Mouse (Mus musculus) heart, embryonic 15.5 days (tissue): ENCODE data around the gene Usp3. TPM values are rescaled to one million over a fixed set of nuclear protein-coding genes. Genes with fewer than 3 reads are reported as not detected.
A peak's percentile ranks its signal among the peaks of the same experiment; 100 is the strongest.

Source experiments
- ATAC-seq: fragments of 200-750 bp; cut with Nextera tagmentation; replicated peaks from 2 replicates; pipeline ENCODE4 v1.8.0; 2017; ENCODE audit warnings: low read depth, moderate TSS enrichment; ENCODE audit not compliant: insufficient number of reproducible peaks, insufficient read depth, low FRiP score
- H3K27ac ChIP-seq: fragments of 300-500 bp; sonication (generic); 2 replicates; pipeline ENCODE4 v1.5.1; 2015; ENCODE audit warnings: mild to moderate bottlenecking, inconsistent platforms
- H3K27me3 ChIP-seq: fragments of 300-500 bp; sonication (generic); 2 replicates; pipeline ENCODE4 v1.6.1; 2015; ENCODE audit warnings: inconsistent platforms
- H3K36me3 ChIP-seq: fragments of 300-500 bp; sonication (generic); 2 replicates; pipeline ENCODE4 v1.6.1; 2015; ENCODE audit warnings: mild to moderate bottlenecking, inconsistent platforms
- H3K4me1 ChIP-seq: fragments of 300-500 bp; sonication (generic); replicated peaks from 2 replicates; pipeline ENCODE4 v1.6.1; 2015; ENCODE audit warnings: inconsistent platforms
- H3K4me2 ChIP-seq: fragments of 300-500 bp; sonication (generic); 2 replicates; pipeline ENCODE4 v1.6.1; 2015; ENCODE audit warnings: inconsistent platforms, mild to moderate bottlenecking, moderate library complexity
- H3K4me3 ChIP-seq: fragments of 300-500 bp; sonication (generic); 2 replicates; pipeline ENCODE4 v1.5.1; 2015; ENCODE audit warnings: mild to moderate bottlenecking, inconsistent platforms
- H3K9ac ChIP-seq: fragments of 300-500 bp; sonication (generic); 2 replicates; pipeline ENCODE4 v1.6.1; 2015; ENCODE audit warnings: mild to moderate bottlenecking, inconsistent platforms
- H3K9me3 ChIP-seq: fragments of 300-500 bp; sonication (generic); replicated peaks from 2 replicates; pipeline ENCODE4 v1.6.1; 2016; ENCODE audit warnings: inconsistent platforms
- WGBS: fragments of 180-500 bp; shearing (Covaris S2); methylation state at CpG from one replicate; pipeline ENCODE4 v1.1.7; 2015; ENCODE audit warnings: mixed read lengths; 5-methylcytosine and 5-hydroxymethylcytosine counted together
- polyA plus RNA-seq: library from polyadenylated mRNA; unstranded; fragments of >200 nt; fragmentation: Nextera tagmentation; extraction: Ambion mirVana; gene quantifications from 2 replicates; pipeline ENCODE4 v1.2.1, GENCODE M21; 2015

Usp3 gene
- polyA plus RNA-seq, 1 experiment from 2014 or later, result 30.5 TPM

GRCm38 (mm10) chr9:66601006-66601405, 8.1 kb upstream of the Usp3 start:
- Histone ChIP-seq H3K9me3 (no peaks in the 10 kb centered on the region), H3K9ac (no peak overlapping the region), H3K27me3 (no peaks in the 10 kb centered on the region), H3K36me3 (no peaks in the 10 kb centered on the region), H3K4me1 (peaks cover 15% of the 10 kb centered on the region), H3K4me3 (no peak overlapping the region), H3K4me2 (no peak overlapping the region), H3K27ac (no peak overlapping the region)
- 36% methylated on average over 2 of the region's 2 CpGs for WGBS
- ATAC-seq, result no peak

GRCm38 (mm10) chr9:66600551-66600950, 7.6 kb upstream of the Usp3 start:
- Histone ChIP-seq H3K9me3 (no peaks in the 10 kb centered on the region), H3K36me3 (no peaks in the 10 kb centered on the region), H3K27me3 (no peaks in the 10 kb centered on the region), H3K27ac (no peak overlapping the region), H3K4me3 (no peak overlapping the region), H3K4me2 (no peak overlapping the region), H3K4me1 (peaks cover 20% of the 10 kb centered on the region), H3K9ac (no peak overlapping the region)
- WGBS, result 79% methylated on average over 2 of the region's 2 CpGs
- no peak for ATAC-seq

GRCm38 (mm10) chr9:66599577-66599976, 6.6 kb upstream of the Usp3 start:
- no peak for ATAC-seq
- Histone ChIP-seq H3K27ac (no peak overlapping the region), H3K4me1 (peaks cover 15% of the 10 kb centered on the region), H3K9me3 (no peaks in the 10 kb centered on the region), H3K4me2 (no peak overlapping the region), H3K4me3 (no peak overlapping the region), H3K36me3 (no peaks in the 10 kb centered on the region), H3K9ac (no peak overlapping the region), H3K27me3 (no peaks in the 10 kb centered on the region)
- 16% methylated on average over 4 of the region's 4 CpGs for WGBS

GRCm38 (mm10) chr9:66598636-66599035, 5.7 kb upstream of the Usp3 start:
- Histone ChIP-seq H3K4me2 (no peak overlapping the region), H3K36me3 (no peaks in the 10 kb centered on the region), H3K27me3 (no peaks in the 10 kb centered on the region), H3K9me3 (no peaks in the 10 kb centered on the region), H3K4me3 (no peak overlapping the region), H3K27ac (no peak overlapping the region), H3K9ac (no peak overlapping the region), H3K4me1 (peaks cover 21% of the 10 kb centered on the region)
- 56% methylated on average over 5 of the region's 5 CpGs for WGBS
- ATAC-seq, result no peak

DNA sequence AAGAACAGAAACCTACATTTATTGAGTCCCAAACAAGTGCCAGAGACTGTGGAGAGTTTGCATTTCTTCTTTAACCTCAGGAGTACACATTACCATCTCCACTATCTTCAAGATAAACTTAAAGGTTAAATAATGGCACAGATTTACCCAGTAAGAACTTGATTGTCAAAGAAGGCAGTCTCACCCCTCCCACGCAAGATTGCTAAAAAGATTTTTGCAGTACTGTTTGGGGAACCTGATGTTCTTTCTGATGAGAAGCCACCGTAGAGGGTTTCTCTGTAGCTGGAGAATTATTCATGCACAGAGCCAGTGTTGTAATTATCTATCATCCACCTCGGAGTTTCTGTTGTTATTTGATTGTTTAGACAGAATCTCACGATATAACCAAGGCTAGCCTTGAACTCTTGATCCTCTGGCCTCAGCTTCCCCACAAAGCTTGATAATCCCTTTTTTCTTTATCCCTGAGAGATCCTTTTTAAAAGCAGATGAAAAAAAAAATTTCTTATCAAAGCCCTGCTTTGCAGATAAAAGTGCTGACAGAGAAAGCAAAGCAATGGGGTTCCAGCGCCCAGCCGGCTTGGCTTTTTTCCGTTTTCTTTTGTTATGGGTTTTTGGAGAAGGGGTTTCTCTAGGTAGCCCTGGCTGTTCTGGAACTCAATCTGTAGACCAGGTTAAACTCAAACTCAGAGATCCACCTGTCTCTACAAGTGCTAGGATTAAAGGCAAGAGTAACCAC, 4.7 kb upstream of the Usp3 start:
- WGBS, result 47% methylated on average over 7 of the region's 7 CpGs
- no peak overlapping the region for H3K9ac ChIP-seq

GRCm38 (mm10) chr9:66597076-66597475, 4.1 kb upstream of the Usp3 start:
- WGBS, result 43% methylated on average over 6 of the region's 6 CpGs
- no peak for ATAC-seq
- Histone ChIP-seq H3K4me1 (peaks cover 24% of the 10 kb centered on the region), H3K4me3 (no peak overlapping the region), H3K27ac (no peak overlapping the region), H3K9me3 (no peaks in the 10 kb centered on the region), H3K9ac (no peak overlapping the region), H3K27me3 (no peaks in the 10 kb centered on the region), H3K36me3 (no peaks in the 10 kb centered on the region), H3K4me2 (no peak overlapping the region)

More for the DNA sequence above, 4.7 kb upstream of the Usp3 start:
- no peaks in the 10 kb centered on the region for H3K36me3 ChIP-seq
- no peak for ATAC-seq
- H3K4me1 ChIP-seq, result peaks cover 24% of the 10 kb centered on the region
- no peak overlapping the region for H3K4me3 ChIP-seq
- H3K4me2 ChIP-seq, result no peak overlapping the region
- H3K27ac ChIP-seq, result no peak overlapping the region
- no peaks in the 10 kb centered on the region for H3K27me3 ChIP-seq
- H3K9me3 ChIP-seq, result no peaks in the 10 kb centered on the region

DNA sequence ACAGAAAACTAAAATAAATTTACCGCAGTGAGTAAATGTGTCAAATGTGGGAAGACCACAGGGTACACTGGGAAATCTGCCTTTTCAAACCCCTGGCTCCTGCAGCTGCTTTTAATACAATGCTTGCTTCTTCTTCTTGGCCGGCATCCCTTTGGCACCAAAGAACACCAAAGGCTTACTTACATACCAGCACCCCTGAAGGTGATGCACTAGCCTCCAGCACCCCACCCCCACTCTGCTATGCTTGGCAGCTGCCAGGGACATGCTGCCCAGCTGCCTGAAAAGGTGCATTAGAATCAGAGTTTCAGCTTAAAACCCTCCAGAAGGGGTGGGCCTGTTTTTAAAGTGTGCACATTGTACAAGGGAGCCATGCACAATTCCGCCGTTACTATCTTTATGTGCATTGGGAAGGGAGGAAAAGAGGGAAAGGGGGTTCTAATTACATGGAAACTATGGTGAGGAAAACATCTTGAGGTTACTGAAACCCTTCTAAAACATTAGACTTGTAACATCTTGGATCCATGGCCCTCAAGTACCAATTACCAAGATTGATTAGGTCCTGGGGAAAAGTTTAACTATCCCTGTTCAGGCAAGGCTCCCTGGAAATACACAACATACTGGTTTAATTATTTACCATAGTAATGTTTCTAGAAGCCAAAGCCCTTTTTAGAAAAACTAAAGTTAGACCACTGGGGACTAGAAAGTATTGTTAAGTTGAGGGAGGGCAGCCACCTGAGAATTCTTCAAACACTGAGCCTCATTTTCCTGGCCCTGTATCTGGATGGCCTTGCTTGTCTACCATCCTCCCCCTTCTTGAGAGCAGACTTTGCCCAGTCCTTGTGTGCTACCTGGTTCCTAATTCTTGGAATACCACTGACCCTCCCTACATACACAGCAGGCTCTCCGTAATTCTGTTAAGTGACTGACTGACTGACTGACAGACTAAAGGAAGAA, 3.1 kb upstream of the Usp3 start:
- Histone ChIP-seq H3K9me3 (no peaks in the 10 kb centered on the region), H3K36me3 (no peaks in the 10 kb centered on the region), H3K27ac (no peak overlapping the region), H3K4me1 (peaks cover 28% of the 10 kb centered on the region), H3K9ac (no peak overlapping the region), H3K27me3 (no peaks in the 10 kb centered on the region), H3K4me2 (no peak overlapping the region), H3K4me3 (no peak overlapping the region)
- WGBS, result 62% methylated on average over 5 of the region's 5 CpGs
- no peak for ATAC-seq

- Histone ChIP-seq H3K27ac (peak overlapping the region; percentile 96; the same call in 1 of the 2 replicates), H3K27me3 (no peaks in the 10 kb centered on the region), H3K4me2 (peak overlapping the region; percentile 81), H3K4me3 (peak overlapping the region; percentile 95; the same call in 1 of the 2 replicates), H3K9ac (no peak overlapping the region), H3K4me1 (peaks cover 33% of the 10 kb centered on the region), H3K9me3 (no peaks in the 10 kb centered on the region), H3K36me3 (no peaks in the 10 kb centered on the region)
- WGBS, result 57% methylated on average over 3 of the region's 3 CpGs
- ATAC-seq, result no peak
Measured at GRCm38 (mm10) chr9:66594061-66594460, 1.1 kb upstream of the Usp3 start.

- WGBS, result 4% methylated on average over 12 of the region's 12 CpGs
- Histone ChIP-seq H3K4me3 (peak overlapping the region; percentile 95), H3K27me3 (no peaks in the 10 kb centered on the region), H3K4me2 (peak overlapping the region; percentile 81), H3K9me3 (no peaks in the 10 kb centered on the region), H3K9ac (peak overlapping the region; percentile 67), H3K4me1 (peaks cover 33% of the 10 kb centered on the region), H3K27ac (peak overlapping the region; percentile 96), H3K36me3 (no peaks in the 10 kb centered on the region)
- no peak for ATAC-seq
Measured at GRCm38 (mm10) chr9:66593613-66593969, 649 bp upstream of the Usp3 start.

DNA sequence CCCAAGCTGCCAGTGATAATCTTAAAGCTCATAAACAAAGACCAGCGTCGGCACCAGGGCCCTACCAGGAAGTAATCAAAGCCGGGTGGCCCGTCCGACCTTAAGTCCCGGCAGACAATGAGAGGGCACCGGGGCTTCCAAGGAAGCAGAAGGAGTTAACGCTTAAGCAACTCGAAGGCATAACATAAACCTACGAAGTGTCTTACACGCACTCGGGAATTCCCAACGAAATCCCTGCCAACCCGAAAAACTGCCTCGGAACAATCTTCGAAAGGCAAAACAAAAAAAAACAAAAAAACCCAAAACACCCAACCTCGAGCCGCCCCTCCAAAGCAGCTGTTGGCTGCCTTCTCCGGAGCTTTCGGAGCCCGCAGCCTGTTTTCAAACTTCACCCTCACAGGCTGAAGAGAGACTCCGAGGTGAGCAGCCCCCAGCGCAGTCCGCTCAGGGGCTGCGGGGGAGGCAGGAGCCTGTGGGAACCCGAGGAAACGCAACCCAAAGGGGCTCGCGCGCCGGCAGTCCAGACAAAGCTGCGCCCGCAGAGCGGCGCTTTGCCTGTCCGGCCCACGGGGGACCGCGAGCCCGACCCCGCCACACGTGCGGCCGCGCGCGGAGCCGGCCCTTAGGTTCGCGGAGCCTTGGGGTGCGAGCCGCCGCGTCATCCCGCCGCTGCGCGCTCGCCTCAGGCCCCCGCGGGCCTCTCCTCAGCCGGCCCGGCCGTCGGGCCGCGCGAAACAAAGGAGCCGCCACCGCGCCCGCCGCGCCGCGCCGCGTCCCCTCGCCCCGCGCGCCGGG, 894 bp downstream of the Usp3 start:
- H3K27ac ChIP-seq, result peak overlapping the region; percentile 96
- H3K4me3 ChIP-seq, result peak overlapping the region; percentile 95
- no peaks in the 10 kb centered on the region for H3K27me3 ChIP-seq
- no peaks in the 10 kb centered on the region for H3K9me3 ChIP-seq
- H3K9ac ChIP-seq, result peak overlapping the region; percentile 97
- no peaks in the 10 kb centered on the region for H3K36me3 ChIP-seq
- under 1% methylated on average over 45 of the region's 83 CpGs for WGBS
- peaks cover 37% of the 10 kb centered on the region for H3K4me1 ChIP-seq
- peak; percentile 56 for ATAC-seq
- peak overlapping the region; percentile 81 for H3K4me2 ChIP-seq

DNA sequence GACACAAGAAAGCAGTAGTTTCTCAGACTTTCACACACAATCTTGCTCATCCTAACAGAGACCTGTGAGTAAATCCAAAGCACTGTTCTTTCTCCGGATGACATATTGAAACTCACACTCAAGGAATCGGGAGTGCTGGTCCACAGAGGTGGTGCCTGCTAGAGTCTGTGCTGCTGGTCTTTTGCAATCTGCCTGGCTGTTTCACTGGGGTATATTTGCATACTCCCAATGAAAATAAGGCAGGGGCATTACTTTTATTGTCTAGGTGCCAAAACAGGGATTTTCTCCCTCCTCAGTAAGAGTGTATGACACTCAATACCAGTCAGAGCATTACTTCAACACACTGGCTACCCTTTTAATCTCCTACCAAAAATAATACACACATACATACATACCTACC, 2.9 kb downstream of the Usp3 start:
- Histone ChIP-seq H3K4me1 (peaks cover 29% of the 10 kb centered on the region), H3K27me3 (no peaks in the 10 kb centered on the region), H3K36me3 (no peaks in the 10 kb centered on the region), H3K9ac (no peak overlapping the region), H3K4me3 (peak overlapping the region; percentile 1; the same call in 1 of the 2 replicates), H3K27ac (no peak overlapping the region), H3K4me2 (0 out of 2 replicates have a peak overlapping the region, but pooled peaks have one; percentile 13), H3K9me3 (no peaks in the 10 kb centered on the region)
- 55% methylated on average over 2 of the region's 2 CpGs for WGBS
- no peak for ATAC-seq
